Mouse (Mus musculus) midbrain, embryonic 15.5 days (tissue): ENCODE measurements around the gene Cacna1i. TPM values are rescaled to one million over a fixed set of nuclear protein-coding genes. Genes with fewer than 3 reads are reported as not detected.

Experiments
- ATAC-seq: fragments of 200-750 bp; cut with Nextera tagmentation; replicated peaks from 2 replicates; pipeline ENCODE4 v1.8.0; 2017; ENCODE audit warnings: moderate TSS enrichment
- H3K27ac ChIP-seq: fragments of 300-500 bp; sonication (generic); 2 replicates; pipeline ENCODE4 v1.5.1; 2015; ENCODE audit warnings: mild to moderate bottlenecking, inconsistent platforms
- H3K27me3 ChIP-seq: fragments of 300-500 bp; sonication (generic); replicated peaks from 2 replicates; pipeline ENCODE4 v1.6.1; 2015; ENCODE audit warnings: inconsistent platforms
- H3K36me3 ChIP-seq: fragments of 300-500 bp; sonication (generic); replicated peaks from 2 replicates; pipeline ENCODE4 v1.6.1; 2015; ENCODE audit warnings: inconsistent platforms
- H3K4me1 ChIP-seq: fragments of 300-500 bp; sonication (generic); 2 replicates; pipeline ENCODE4 v1.6.1; 2015; ENCODE audit warnings: inconsistent platforms
- H3K4me2 ChIP-seq: fragments of 300-500 bp; sonication (generic); 2 replicates; pipeline ENCODE4 v1.6.1; 2015; ENCODE audit warnings: inconsistent platforms, mild to moderate bottlenecking, moderate library complexity
- H3K4me3 ChIP-seq: fragments of 300-500 bp; sonication (generic); 2 replicates; pipeline ENCODE4 v1.5.1; 2015; ENCODE audit warnings: mild to moderate bottlenecking, inconsistent platforms
- H3K9ac ChIP-seq: fragments of 300-500 bp; sonication (generic); 2 replicates; pipeline ENCODE4 v1.6.1; 2015; ENCODE audit warnings: mild to moderate bottlenecking, inconsistent platforms
- H3K9me3 ChIP-seq: fragments of 300-500 bp; sonication (generic); 2 replicates; pipeline ENCODE4 v1.6.1; 2016; ENCODE audit warnings: inconsistent platforms
- WGBS: fragments of 180-500 bp; shearing (Covaris S2); methylation state at CpG from one replicate; pipeline ENCODE4 v1.1.7; 2015; ENCODE audit warnings: mixed read lengths; 5-methylcytosine and 5-hydroxymethylcytosine counted together
- polyA plus RNA-seq: library from polyadenylated mRNA; unstranded; fragments of >200 nt; fragmentation: Nextera tagmentation; extraction: Ambion mirVana; gene quantifications from 2 replicates; pipeline ENCODE4 v1.2.1, GENCODE M21; 2015

Cacna1i gene
- polyA plus RNA-seq, 1 experiment from 2014 or later, result 1.8 TPM

DNA sequence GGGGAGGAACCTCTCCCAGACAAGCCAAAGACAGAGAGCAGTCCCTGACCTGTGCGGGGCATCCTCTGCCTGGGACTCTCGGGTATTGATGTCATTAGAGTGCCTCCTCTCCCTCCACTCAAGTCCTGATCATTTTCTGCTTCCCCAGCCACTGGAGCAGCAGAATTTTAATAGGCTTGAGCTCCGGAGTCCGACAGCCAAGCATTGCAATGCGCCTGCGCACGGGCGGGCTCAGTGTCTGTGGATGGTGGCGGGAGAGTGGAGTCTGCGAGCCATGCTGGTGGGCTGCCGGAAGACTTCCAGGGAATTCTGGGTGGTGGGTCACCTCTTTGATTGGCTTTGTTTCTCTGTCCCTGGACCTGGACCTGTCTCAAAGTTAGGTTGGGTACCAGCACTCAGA lies 143.3 kb downstream of the Cacna1i start:
- Histone ChIP-seq H3K27ac (no peak overlapping the region), H3K9me3 (no peaks in the 10 kb centered on the region), H3K4me1 (peaks cover 2% of the 10 kb centered on the region; the same call in 1 of the 2 replicates), H3K4me2 (no peak overlapping the region), H3K36me3 (no peaks in the 10 kb centered on the region), H3K27me3 (no peaks in the 10 kb centered on the region), H3K4me3 (no peak overlapping the region), H3K9ac (no peak overlapping the region)
- WGBS, result 59% methylated on average over 11 of the region's 11 CpGs
- ATAC-seq, result no peak

DNA sequence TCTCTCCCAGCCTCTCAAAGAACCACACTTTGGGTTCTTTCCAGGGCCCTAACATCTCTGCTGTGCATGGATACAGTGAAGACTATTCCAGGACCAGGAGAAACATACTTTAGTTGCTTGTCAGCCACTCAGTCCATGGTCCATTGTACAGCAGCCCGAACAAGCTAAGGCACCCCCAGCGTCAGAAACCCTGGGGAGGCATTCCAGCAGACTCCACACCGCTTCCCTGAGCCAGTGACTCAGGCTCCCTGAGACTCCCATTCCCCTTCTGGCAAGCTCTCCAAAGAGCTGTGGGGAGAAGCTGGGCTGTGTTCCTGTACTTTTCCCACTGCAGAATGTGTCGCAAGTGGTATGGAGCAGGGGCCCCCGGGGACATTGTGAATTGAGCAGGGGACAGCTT lies 149.9 kb downstream of the Cacna1i start:
- H3K4me1 ChIP-seq, result peaks cover 11% of the 10 kb centered on the region
- H3K4me2 ChIP-seq, result no peak overlapping the region
- no peak for ATAC-seq
- no peak overlapping the region for H3K27ac ChIP-seq
- no peaks in the 10 kb centered on the region for H3K9me3 ChIP-seq
- no peak overlapping the region for H3K9ac ChIP-seq
- 84% methylated on average over 5 of the region's 5 CpGs for WGBS
- H3K27me3 ChIP-seq, result no peaks in the 10 kb centered on the region
- H3K36me3 ChIP-seq, result no peaks in the 10 kb centered on the region
- H3K4me3 ChIP-seq, result no peak overlapping the region

DNA sequence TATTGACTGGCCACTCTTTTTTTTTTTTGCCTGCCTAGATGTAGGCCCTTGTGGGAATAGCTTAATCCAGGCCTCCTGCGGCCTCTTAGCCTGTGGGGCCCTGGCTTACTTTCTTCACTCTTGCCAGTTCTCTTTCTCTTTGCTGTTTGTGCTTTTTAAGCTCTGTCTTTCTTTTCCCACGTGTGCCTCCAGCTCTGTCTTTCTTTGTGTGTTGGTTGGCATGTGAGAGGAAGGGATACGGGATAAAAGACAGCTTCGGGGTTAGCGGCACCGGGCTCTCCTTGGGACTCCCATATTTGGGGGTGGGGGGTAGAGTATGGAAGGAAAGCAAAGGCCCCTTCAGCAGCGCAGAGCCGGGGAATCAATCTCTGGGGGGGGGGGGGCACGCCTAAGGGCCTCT lies 151.0 kb downstream of the Cacna1i start:
- H3K4me1 ChIP-seq, result peaks cover 11% of the 10 kb centered on the region

DNA sequence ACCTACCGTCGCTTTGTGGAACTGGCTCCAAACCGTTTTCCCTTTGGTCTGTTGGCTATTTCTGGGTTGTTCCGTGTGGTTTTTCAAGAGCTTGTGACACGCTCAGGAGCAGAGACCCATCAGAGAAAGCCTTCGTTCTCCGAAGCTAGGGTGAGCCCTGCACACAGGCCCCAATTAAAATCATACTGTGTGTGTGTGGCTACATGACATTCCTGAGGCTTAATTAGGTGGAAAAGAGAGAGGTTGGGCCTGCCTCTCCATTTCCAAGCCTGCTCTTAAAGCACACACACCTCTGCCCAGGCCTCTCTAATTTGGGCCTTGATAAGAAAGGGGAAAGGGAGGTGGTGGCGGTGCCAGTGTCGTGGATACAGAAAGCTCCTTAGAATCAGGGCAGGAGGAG lies 151.4 kb downstream of the Cacna1i start:
- Histone ChIP-seq H3K36me3 (no peaks in the 10 kb centered on the region), H3K9me3 (no peaks in the 10 kb centered on the region)

More for the DNA sequence above, 151.0 kb downstream of the Cacna1i start:
- Histone ChIP-seq H3K27ac (no peak overlapping the region), H3K9me3 (no peaks in the 10 kb centered on the region), H3K27me3 (no peaks in the 10 kb centered on the region), H3K4me2 (no peak overlapping the region), H3K9ac (no peak overlapping the region), H3K36me3 (no peaks in the 10 kb centered on the region), H3K4me3 (no peak overlapping the region)
- WGBS, result 43% methylated on average over 9 of the region's 9 CpGs
- no peak for ATAC-seq

DNA sequence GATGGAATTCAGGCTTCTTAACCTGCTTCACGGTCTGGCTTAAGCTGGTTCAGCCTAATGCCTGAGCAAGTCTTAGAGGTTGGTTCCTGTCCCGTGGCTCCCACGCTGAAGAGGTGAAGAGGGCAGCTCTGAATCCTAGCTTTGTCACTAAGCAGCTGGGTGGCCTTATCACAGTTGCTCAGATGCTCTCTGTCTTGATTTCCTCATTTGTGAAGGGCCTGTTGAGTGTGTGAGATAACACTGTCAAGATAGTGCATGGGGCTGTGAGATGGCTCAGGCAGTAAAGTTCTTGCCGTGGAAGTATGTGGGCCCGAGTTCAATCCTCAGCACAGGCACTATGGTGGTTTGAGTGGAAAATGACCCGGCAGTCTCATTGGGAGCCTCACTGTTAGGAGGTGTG lies 153.2 kb downstream of the Cacna1i start:
- Histone ChIP-seq H3K9me3 (no peaks in the 10 kb centered on the region), H3K4me2 (no peak overlapping the region), H3K36me3 (no peaks in the 10 kb centered on the region), H3K4me3 (no peak overlapping the region), H3K27me3 (no peaks in the 10 kb centered on the region), H3K9ac (no peak overlapping the region), H3K27ac (no peak overlapping the region), H3K4me1 (peaks cover 11% of the 10 kb centered on the region)
- WGBS, result 91% methylated on average over 6 of the region's 6 CpGs
- ATAC-seq, result no peak

More for the DNA sequence above, 151.4 kb downstream of the Cacna1i start:
- Histone ChIP-seq H3K4me2 (no peak overlapping the region), H3K27ac (0 out of 2 replicates have a peak overlapping the region, but pooled peaks have one; percentile 6), H3K27me3 (no peaks in the 10 kb centered on the region), H3K4me3 (no peak overlapping the region), H3K9ac (no peak overlapping the region), H3K4me1 (peaks cover 11% of the 10 kb centered on the region)
- 71% methylated on average over 9 of the region's 9 CpGs for WGBS
- no peak for ATAC-seq

DNA sequence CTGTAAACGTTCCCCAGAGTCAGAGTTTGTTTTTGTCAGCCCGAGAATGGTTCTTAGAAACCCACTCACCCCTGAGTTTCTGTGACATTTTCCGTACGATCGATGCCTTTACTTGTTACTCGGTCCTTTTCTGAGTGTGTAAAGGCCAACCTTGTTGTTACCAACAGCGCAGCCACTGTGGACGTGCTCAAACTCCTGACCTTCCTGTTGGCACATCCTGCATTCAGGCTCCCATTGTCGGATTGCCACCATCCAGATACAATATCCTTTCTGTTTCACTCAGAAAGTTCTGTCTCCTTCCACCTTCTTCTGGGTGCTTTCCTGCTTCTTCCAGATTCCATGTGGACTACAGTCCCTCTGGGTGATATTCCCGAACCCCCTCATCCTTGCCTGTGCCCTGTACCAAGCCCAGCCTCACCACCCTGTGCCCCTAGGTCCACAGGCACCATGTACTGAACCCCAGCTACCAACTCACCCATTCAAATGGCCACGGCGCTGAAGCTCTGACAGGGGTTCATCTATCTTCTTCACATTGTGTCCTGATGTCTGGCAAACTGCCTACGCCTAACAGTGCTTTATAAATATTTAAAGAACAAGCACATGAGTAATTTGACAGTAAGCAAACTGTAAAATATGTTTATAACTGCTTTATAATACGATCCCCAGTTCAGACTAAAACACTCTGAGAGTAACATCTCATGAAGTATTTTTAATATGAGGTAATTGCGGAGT lies 159.1 kb downstream of the Cacna1i start:
- H3K36me3 ChIP-seq, result no peaks in the 10 kb centered on the region
- no peak overlapping the region for H3K4me3 ChIP-seq
- no peaks in the 10 kb centered on the region for H3K27me3 ChIP-seq
- H3K9me3 ChIP-seq, result no peaks in the 10 kb centered on the region
- 83% methylated on average over 15 of the region's 15 CpGs for WGBS
- H3K9ac ChIP-seq, result no peak overlapping the region
- no peak overlapping the region for H3K27ac ChIP-seq
- no peak overlapping the region for H3K4me2 ChIP-seq
- ATAC-seq, result no peak
- no peaks in the 10 kb centered on the region for H3K4me1 ChIP-seq

Other genes with a start within 250 kb of the Cacna1i start
- gene Syngr1, start 195.9 kb upstream of the Cacna1i start, polyA plus RNA-seq, result 61.4 and 62.1 TPM in 2 replicates
- gene Rpl3, start 195.4 kb upstream of the Cacna1i start, polyA plus RNA-seq, result 522 and 525 TPM in 2 replicates
- 42.5 and 43.5 TPM in 2 replicates for gene Tab1, start 154.1 kb upstream of the Cacna1i start, polyA plus RNA-seq
- gene Mgat3, start 113.5 kb upstream of the Cacna1i start, polyA plus RNA-seq, result 15.5 and 16.3 TPM in 2 replicates
- 35.8 and 39.3 TPM in 2 replicates for gene Mief1, start 53.2 kb upstream of the Cacna1i start, polyA plus RNA-seq
- 2.3 TPM in 1 of 2 replicates, not detected in the other for gene AC140267.1, start 51.4 kb upstream of the Cacna1i start, polyA plus RNA-seq
- gene Atf4, start 32.1 kb upstream of the Cacna1i start, polyA plus RNA-seq, result 120 and 121 TPM in 2 replicates
- 69.2 and 75.5 TPM in 2 replicates for gene Rps19bp1, start 22.9 kb upstream of the Cacna1i start, polyA plus RNA-seq